Mouse (Mus musculus): ENCODE data around the gene Tmub2. TPM values are rescaled to one million over a fixed set of nuclear protein-coding genes. Genes with fewer than 3 reads are reported as not detected.

The Tmub2 gene
- polyA plus RNA-seq, 1 experiment from 2014 or later: 26.1 TPM

DNA sequence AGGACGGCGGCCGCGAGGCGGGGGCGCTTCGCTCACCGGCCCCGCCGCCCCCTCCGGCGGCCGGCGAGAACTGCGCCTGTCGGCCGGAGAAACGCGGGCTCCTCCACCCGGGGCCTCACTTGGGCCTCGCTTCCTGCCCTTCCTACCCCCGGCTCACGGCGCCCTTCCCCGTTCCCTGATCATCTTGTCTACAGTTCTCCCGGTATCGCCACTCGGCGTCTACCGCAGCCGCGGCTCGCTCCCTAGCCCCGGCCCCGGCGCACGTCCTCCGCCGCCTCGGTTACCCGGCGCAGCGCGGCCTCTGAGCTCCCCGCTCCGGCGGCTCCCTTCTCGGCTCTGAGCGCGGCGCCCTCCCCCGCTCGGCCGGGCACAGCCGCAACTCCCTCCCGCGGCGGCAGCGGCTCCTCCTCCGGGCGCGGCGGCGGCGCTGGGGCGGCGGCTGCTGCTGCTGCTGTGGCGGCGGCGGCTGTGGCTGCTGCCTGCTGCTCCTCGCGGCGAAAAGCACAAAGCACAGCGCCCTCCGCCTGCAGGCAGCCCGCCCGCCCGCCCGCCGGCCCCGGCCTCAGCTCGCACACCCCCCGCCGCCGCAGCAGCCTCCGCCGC lies 32.7 kb downstream of the Tmub2 start:
- peaks cover 52% of the 10 kb centered on the region for H3K4me1 ChIP-seq (replicated peaks)

DNA sequence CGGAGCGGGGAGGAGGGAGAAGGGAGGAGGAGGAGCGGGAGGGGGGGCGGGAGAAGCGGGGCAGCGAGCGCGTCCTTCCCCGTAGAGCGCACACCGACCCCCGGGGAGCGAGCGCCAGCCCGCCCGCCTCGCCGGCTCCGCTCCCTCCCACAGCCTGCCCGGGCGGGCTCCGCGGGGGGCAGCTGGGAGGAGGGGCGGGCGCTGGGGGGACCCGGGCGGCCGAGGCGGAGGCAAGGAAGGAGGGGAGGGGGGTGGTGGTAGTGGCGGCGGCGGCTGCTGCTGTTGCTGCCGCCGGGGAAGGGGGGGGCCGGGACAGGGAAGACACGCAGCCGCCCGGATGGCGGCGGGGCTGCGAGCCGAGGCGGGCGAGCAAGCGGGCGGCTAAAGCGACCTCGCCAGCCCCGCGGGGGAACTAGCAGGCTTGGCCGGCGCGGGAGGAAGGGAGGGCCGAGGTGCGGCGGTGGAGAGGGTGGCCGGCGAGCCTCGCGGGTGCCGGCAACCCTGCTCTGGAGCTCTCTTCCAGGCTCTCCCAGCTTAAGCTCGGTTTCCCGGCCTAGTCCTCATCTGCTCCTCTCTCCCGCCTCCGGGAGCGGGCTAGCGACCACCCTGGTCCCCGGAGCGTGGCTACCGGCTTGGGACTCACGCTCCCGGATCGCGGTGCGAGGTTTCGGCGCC lies 33.3 kb downstream of the Tmub2 start:
- Histone ChIP-seq H3K4me3 (replicated peaks) (peak overlapping the region; percentile 99), H3K4me1 (replicated peaks) (peaks cover 45% of the 10 kb centered on the region), H3K27me3 (peaks cover 17% of the 10 kb centered on the region), H3K27ac (replicated peaks) (peak overlapping the region; percentile 97), H3K9ac (peak overlapping the region; percentile 100), H3K9me3 (replicated peaks) (no peaks in the 10 kb centered on the region), H3K4me2 (peak overlapping the region; percentile 99), H3K36me3 (replicated peaks) (peaks cover 29% of the 10 kb centered on the region)
- under 1% methylated on average over 72 of the region's 77 CpGs for WGBS (ENCODE audit: insufficient replicate concordance)
- peak; percentile 53 for ATAC-seq (ENCODE audit: insufficient read depth)

More for the DNA sequence above, 32.7 kb downstream of the Tmub2 start:
- Histone ChIP-seq H3K9ac (peak overlapping the region; percentile 100), H3K27me3 (peaks cover 14% of the 10 kb centered on the region), H3K4me2 (peak overlapping the region; percentile 99), H3K27ac (replicated peaks) (peak overlapping the region; percentile 97), H3K4me3 (replicated peaks) (peak overlapping the region; percentile 99), H3K36me3 (replicated peaks) (peaks cover 35% of the 10 kb centered on the region), H3K9me3 (replicated peaks) (no peaks in the 10 kb centered on the region)
- WGBS (ENCODE audit: insufficient replicate concordance): under 1% methylated on average over 80 of the region's 87 CpGs
- peak; percentile 27 for ATAC-seq (ENCODE audit: insufficient read depth)

DNA sequence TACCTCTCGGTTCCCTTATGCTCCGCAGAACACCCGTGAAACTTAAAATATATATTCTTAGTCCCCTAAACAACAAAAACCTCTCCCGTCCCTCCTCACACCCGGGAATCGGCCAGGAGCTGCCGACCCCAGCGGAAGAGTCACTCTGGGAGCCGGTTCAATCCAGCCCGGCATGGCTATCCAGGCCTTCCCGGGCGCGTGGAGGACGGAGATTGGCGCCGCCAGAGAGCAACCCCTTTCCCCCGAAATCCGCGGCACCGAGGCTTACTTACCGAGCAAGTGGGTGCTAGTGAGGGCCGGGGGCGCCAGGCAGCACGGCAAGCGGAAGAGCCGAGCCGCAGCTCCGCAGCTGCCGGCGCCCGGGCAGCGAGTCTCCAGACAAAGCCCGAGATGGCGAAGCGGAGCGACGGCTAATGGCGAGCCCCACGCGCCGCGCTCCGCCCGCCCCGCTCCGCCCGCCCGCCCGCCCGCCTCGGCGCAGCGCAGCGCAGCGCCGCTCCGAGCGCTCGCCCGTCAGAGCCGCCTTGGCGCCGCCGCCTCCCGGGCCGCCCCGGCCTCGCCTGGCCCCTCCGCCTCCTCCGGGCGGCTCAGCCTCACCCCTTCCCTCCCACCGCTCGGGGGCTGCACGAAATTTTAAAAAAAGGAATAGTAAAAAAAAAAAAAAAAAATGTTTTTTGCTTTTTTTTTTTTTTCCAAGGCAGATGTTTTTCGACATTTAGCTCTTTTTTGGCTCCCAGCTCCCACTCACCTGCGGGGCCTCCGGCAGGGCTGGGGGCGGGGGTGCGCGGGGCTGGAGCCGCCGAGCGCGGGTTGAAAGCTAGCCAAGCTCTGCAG lies 34.1 kb downstream of the Tmub2 start:
- H3K4me3 ChIP-seq (replicated peaks): peak overlapping the region; percentile 99
- peak overlapping the region; percentile 100 for H3K9ac ChIP-seq
- peak overlapping the region; percentile 99 for H3K4me2 ChIP-seq
- H3K9me3 ChIP-seq (replicated peaks): no peaks in the 10 kb centered on the region
- ATAC-seq (ENCODE audit: insufficient read depth): peak; percentile 40
- H3K4me1 ChIP-seq (replicated peaks): peaks cover 43% of the 10 kb centered on the region
- H3K27ac ChIP-seq (replicated peaks): peak overlapping the region; percentile 97
- peaks cover 22% of the 10 kb centered on the region for H3K36me3 ChIP-seq (replicated peaks)
- under 1% methylated on average over 74 of the region's 84 CpGs for WGBS (ENCODE audit: insufficient replicate concordance)
- peaks cover 24% of the 10 kb centered on the region for H3K27me3 ChIP-seq

DNA sequence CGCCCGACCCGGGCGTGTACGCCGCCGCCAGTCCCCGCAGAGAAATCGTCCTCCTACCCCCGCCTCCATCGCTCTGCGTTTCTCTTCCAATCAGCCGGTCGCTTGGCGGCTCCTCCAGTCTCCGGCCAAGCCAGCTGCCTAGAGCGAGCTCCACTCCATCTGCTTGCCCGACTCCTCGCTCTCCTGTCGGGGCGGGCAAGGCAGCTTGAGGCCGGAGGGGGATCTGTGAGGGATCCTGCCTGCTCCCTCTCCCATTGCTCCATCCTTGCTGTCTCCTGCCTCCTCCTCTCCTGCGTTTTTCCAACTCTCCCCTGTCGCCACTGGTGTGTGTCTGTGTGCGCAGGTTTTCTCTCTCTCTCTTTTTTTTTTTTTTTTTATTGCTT lies 34.7 kb downstream of the Tmub2 start, which contains the start of gene Ubtf:
TSS of gene Ubtf (minus strand) at position 333 of the 383 bp plus-strand sequence.
- H3K4me3 ChIP-seq (replicated peaks): peak within 1 kb of the TSS; percentile 99
- peak; percentile 11 for ATAC-seq (ENCODE audit: insufficient read depth)
- peak within 1 kb of the TSS; percentile 100 for H3K9ac ChIP-seq
- H3K27ac ChIP-seq (replicated peaks): peak within 1 kb of the TSS; percentile 97
- peaks cover 28% of the 10 kb centered on the region for H3K27me3 ChIP-seq
- H3K36me3 ChIP-seq (replicated peaks): peaks cover 15% of the 10 kb centered on the region
- peaks cover 40% of the 10 kb centered on the region for H3K4me1 ChIP-seq (replicated peaks)
- no peaks in the 10 kb centered on the region for H3K9me3 ChIP-seq (replicated peaks)
- under 1% methylated on average over 25 of the region's 25 CpGs for WGBS (ENCODE audit: insufficient replicate concordance)
- H3K4me2 ChIP-seq: peak within 1 kb of the TSS; percentile 99

DNA sequence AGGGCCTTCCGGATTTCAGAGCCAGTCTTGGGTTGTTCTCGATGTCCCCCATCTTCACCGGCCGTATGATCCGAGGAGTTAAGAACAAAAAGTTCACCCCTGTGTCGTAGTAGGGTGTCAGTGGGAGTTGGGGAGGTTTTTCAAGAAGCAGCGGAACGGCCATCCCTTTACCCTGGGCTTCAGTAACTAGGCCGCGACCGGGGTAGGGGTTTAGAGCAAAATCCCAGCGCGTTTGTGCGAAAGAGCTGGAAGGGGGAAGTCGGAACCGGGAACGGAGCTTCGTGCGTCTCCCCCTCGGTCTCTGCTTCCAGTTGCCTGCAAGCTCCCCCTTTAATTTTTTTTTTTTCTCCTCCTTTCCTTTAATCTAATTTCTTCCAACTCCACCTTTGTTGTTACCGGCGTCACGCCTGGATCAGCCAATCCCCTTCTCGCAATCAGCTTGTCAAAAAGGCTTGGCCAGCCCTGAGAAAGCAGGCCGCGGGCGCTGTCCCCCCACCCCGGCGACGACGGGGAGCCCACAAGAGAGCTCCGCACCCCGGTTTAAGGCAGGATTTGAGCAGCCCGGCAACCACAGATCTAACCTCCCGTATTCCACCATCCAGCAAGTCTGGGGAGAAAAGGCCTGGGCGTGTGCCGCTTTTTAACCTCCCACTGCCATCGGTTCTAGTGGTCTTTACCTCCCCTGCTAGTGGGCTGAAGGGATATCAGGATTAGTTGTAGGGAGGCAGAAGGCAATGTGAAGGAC lies 35.4 kb downstream of the Tmub2 start:
- no peak for ATAC-seq (ENCODE audit: insufficient read depth)
- Histone ChIP-seq H3K9me3 (replicated peaks) (no peaks in the 10 kb centered on the region), H3K36me3 (replicated peaks) (peaks cover 8% of the 10 kb centered on the region), H3K4me3 (replicated peaks) (peak overlapping the region; percentile 99), H3K4me2 (peak overlapping the region; percentile 99), H3K9ac (peak overlapping the region; percentile 100), H3K4me1 (replicated peaks) (peaks cover 33% of the 10 kb centered on the region), H3K27me3 (peaks cover 34% of the 10 kb centered on the region), H3K27ac (replicated peaks) (peak overlapping the region; percentile 97)
- WGBS (ENCODE audit: insufficient replicate concordance): 1% methylated on average over 38 of the region's 38 CpGs

DNA sequence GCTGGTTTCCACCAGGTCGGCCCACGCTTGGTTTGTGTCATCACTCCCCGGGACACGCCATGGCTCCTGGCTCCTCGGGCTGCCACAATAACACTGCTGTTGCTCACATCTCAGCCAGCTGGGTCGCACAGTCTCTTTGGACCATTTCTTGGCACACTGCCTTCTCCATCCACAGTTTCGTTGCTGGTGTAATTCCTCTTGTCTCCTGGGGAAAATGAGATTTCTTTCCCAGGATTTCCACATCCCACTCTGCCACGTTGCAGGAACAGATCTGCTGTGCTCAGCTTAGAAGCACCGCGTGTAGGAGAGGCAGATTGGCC lies 35.9 kb downstream of the Tmub2 start:
- peaks cover 34% of the 10 kb centered on the region for H3K27me3 ChIP-seq
- 39% methylated on average over 10 of the region's 10 CpGs for WGBS (ENCODE audit: insufficient replicate concordance)
- H3K27ac ChIP-seq (replicated peaks): peak overlapping the region; percentile 97
- no peaks in the 10 kb centered on the region for H3K9me3 ChIP-seq (replicated peaks)
- peak overlapping the region; percentile 100 for H3K9ac ChIP-seq
- peak overlapping the region; percentile 99 for H3K4me3 ChIP-seq (replicated peaks)
- H3K4me2 ChIP-seq: peak overlapping the region; percentile 99
- peaks cover 28% of the 10 kb centered on the region for H3K4me1 ChIP-seq (replicated peaks)
- peaks cover 3% of the 10 kb centered on the region for H3K36me3 ChIP-seq (replicated peaks)
- no peak for ATAC-seq (ENCODE audit: insufficient read depth)

DNA sequence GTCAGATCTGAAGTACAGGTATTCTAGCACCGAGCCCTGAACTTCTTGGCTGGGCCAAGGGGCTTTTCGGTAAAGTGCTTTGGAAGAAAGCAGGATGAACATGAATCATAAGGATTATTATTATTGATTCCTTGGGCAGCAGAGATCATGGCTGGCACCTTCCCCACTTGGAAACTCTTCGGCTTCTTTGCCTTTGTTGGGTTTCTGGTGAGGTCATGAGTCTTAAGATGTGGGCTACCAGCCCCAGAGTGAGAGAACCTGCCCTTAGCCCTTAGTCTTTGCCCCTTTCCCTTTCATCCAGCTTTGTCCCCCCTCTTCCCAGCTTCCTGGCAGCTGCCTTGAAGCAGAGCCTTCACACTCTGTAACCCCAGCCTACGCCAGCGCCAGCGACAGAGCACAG lies 37.2 kb downstream of the Tmub2 start:
- Histone ChIP-seq H3K9ac (no peak overlapping the region), H3K36me3 (replicated peaks) (no peaks in the 10 kb centered on the region), H3K27ac (replicated peaks) (no peak overlapping the region), H3K27me3 (peaks cover 46% of the 10 kb centered on the region), H3K9me3 (replicated peaks) (no peaks in the 10 kb centered on the region), H3K4me2 (no peak overlapping the region), H3K4me1 (replicated peaks) (peaks cover 19% of the 10 kb centered on the region), H3K4me3 (replicated peaks) (no peak overlapping the region)
- ATAC-seq (ENCODE audit: insufficient read depth): no peak
- WGBS (ENCODE audit: insufficient replicate concordance): 69% methylated on average over 6 of the region's 6 CpGs

DNA sequence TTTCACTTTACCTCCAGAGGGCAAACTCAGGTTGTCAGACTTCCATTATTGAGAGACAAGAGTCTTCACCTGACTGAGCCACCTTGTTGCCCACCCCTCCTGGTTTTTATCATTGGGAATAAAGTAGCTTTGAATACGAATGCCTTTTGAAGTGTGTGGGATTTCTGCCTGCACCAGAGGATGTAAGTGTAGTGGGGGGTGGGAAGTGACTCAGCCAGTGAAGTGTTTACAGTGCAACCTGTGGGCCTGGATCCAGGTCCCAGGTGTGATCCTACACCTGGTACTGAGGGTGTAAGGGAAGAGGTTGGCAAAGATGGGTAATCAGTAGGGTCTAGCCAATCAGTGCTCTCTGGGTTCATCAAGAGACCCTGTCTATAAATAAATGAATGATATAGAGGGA lies 38.8 kb downstream of the Tmub2 start:
- H3K27me3 ChIP-seq: peaks cover 58% of the 10 kb centered on the region
- H3K27ac ChIP-seq (replicated peaks): no peak overlapping the region
- ATAC-seq (ENCODE audit: insufficient read depth): no peak
- no peak overlapping the region for H3K4me2 ChIP-seq
- no peaks in the 10 kb centered on the region for H3K36me3 ChIP-seq (replicated peaks)
- 60% methylated on average over 1 of the region's 1 CpGs for WGBS (ENCODE audit: insufficient replicate concordance)
- H3K4me1 ChIP-seq (replicated peaks): peaks cover 19% of the 10 kb centered on the region
- H3K9me3 ChIP-seq (replicated peaks): no peaks in the 10 kb centered on the region
- no peak overlapping the region for H3K9ac ChIP-seq
- no peak overlapping the region for H3K4me3 ChIP-seq (replicated peaks)

DNA sequence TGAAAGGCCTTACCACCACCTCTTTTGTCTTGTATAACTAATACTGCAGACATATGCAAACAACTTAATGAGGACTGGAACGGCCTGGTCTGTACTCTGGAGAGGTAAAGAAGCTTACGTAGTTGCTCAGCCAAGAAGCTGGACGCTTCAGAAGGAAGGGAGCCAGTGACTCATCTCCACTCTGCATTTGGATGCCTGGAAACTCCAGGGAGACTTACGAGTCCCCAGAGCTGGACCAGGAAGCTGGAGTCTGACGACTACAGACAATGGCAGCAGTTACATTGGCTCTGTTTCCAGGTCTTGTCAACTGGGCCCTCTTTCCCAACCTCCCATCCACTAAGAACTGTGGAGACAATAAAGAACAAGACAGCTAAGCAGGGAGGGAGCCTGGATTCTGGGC lies 42.5 kb downstream of the Tmub2 start:
- WGBS (ENCODE audit: insufficient replicate concordance): 53% methylated on average over 5 of the region's 5 CpGs

DNA sequence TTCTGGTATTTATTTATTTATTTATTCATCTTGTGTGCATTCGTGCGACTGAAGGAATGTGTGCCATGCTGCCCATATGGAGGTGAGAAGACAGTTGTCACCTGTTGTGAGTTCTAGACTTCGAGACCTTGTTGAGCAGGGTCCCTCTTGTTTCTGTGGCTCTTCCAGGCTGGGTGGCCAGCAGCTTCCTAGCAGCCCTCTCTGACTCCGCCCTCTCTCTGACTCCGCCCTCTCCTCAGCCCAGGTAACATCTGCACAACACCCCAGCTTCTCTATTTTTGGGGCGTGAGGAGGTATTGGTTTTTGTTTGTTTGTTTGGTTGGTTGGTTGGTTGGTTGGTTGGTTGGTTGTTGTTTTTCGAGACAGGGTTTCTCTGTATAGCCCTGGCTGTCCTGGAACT lies 43.1 kb downstream of the Tmub2 start:
- no peak overlapping the region for H3K27ac ChIP-seq (replicated peaks)
- peaks cover 65% of the 10 kb centered on the region for H3K27me3 ChIP-seq
- WGBS (ENCODE audit: insufficient replicate concordance): 60% methylated on average over 7 of the region's 7 CpGs
- no peak overlapping the region for H3K9ac ChIP-seq
- no peak overlapping the region for H3K4me3 ChIP-seq (replicated peaks)
- H3K36me3 ChIP-seq (replicated peaks): no peaks in the 10 kb centered on the region
- ATAC-seq (ENCODE audit: insufficient read depth): no peak
- H3K4me1 ChIP-seq (replicated peaks): no peaks in the 10 kb centered on the region
- H3K4me2 ChIP-seq: no peak overlapping the region
- no peaks in the 10 kb centered on the region for H3K9me3 ChIP-seq (replicated peaks)

More for the DNA sequence above, 42.5 kb downstream of the Tmub2 start:
- H3K27ac ChIP-seq (replicated peaks): no peak overlapping the region
- H3K4me1 ChIP-seq (replicated peaks): no peaks in the 10 kb centered on the region
- no peak for ATAC-seq (ENCODE audit: insufficient read depth)
- H3K27me3 ChIP-seq: peaks cover 67% of the 10 kb centered on the region
- H3K4me3 ChIP-seq (replicated peaks): no peak overlapping the region
- no peaks in the 10 kb centered on the region for H3K9me3 ChIP-seq (replicated peaks)
- H3K36me3 ChIP-seq (replicated peaks): no peaks in the 10 kb centered on the region
- no peak overlapping the region for H3K4me2 ChIP-seq
- no peak overlapping the region for H3K9ac ChIP-seq

DNA sequence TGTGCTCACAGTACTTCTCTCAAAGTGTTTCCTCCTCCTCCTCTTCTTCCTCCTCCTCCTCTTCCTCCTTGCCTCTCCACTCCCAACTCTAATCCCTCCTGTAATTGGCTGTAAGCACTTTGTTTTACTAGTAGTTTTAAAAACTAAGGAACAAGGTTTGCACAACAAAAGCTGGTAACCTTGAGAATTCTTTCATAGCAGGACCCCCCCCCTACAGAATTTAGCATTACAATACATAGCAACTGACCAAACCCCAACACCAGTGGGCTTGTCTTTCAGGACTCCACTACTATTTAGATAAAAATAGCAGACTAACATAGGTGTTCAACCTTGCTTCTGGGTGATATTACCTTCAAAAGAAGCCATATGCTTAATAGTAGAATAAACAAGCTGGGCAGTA lies 44.8 kb downstream of the Tmub2 start:
- Histone ChIP-seq H3K4me3 (replicated peaks) (no peak overlapping the region), H3K27ac (replicated peaks) (no peak overlapping the region), H3K27me3 (peaks cover 51% of the 10 kb centered on the region), H3K4me2 (no peak overlapping the region), H3K36me3 (replicated peaks) (no peaks in the 10 kb centered on the region), H3K9ac (no peak overlapping the region), H3K4me1 (replicated peaks) (no peaks in the 10 kb centered on the region), H3K9me3 (replicated peaks) (no peaks in the 10 kb centered on the region)
- no peak for ATAC-seq (ENCODE audit: insufficient read depth)
